ENCODE assay signal across 19 mouse cellular contexts in the genomic region with DNA sequence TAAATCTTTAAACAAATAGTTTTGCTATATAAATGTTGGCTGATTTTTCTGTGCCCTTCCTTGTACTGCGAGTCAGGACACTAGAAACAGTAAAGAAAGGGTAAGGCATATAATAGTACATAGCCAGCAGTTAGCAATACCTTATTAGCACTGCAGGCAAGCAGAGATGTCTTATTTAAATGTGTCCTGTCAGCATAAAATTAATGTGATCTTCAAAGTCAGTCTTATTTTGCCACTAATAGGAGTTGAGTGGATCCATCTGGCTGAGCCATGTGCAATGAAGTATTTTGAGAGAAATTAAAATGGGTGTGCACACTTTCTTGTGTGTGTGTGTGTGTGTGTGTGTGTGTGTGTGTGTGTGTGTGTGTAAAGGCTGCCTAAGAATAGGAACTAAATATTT.
DNase-seq lines count a peak whose midpoint lies in the region; ATAC-seq and TF ChIP-seq lines count a peak whose summit lies in the region.
"Had no signal": no experiment of that assay in that cellular context is flagged by ENCODE, and none has a peak within 500 bp of the region (broad histone marks: within the 10 kb centered on the region; RNA-seq: fewer than 3 reads in every experiment).

No protein-coding gene starts in this region.

- H3K27ac ChIP-seq in forebrain, embryonic 16.5 days (ENCODE audit: low read length): no peak overlapping the region
- no peak overlapping the region for H3K27ac ChIP-seq in forebrain, embryonic 15.5 days (replicated peaks)
- H3K27ac ChIP-seq in kidney, embryonic 15.5 days: no peak overlapping the region
- H3K27ac ChIP-seq: heart, embryonic 15.5 days; hindbrain, embryonic 14.5 days; limb, embryonic 13.5 days; liver, embryonic 12.5 days had no signal

- H3K9me3 ChIP-seq in forebrain, embryonic 16.5 days (ENCODE audit: control insufficient read depth, low read length): no peaks in the 10 kb centered on the region
- H3K9me3 ChIP-seq in forebrain, embryonic 15.5 days: no peaks in the 10 kb centered on the region
- H3K9me3 ChIP-seq in kidney, embryonic 15.5 days (replicated peaks): no peaks in the 10 kb centered on the region
- H3K9me3 ChIP-seq: heart, embryonic 15.5 days; limb, embryonic 13.5 days; liver, embryonic 12.5 days had no signal

- H3K36me3 ChIP-seq in forebrain, embryonic 16.5 days (ENCODE audit: control insufficient read depth, insufficient read depth): no peaks in the 10 kb centered on the region
- H3K36me3 ChIP-seq in forebrain, embryonic 15.5 days: no peaks in the 10 kb centered on the region
- no peaks in the 10 kb centered on the region for H3K36me3 ChIP-seq in kidney, embryonic 15.5 days
- H3K36me3 ChIP-seq: heart, embryonic 15.5 days; limb, embryonic 13.5 days; liver, embryonic 12.5 days had no signal

- peak; percentile 54; the same call in 1 of the 2 replicates for ATAC-seq in forebrain, embryonic 16.5 days
- ATAC-seq in forebrain, embryonic 15.5 days (replicated peaks): no peak
- no peak for ATAC-seq in kidney, embryonic 15.5 days (replicated peaks; ENCODE audit: low FRiP score)
- ATAC-seq: activated CD4-positive, CD25-positive, alpha-beta regulatory T cell, adult 4 months; liver, embryonic 12.5 days had no signal

- no peak overlapping the region for H3K4me3 ChIP-seq in forebrain, embryonic 16.5 days (replicated peaks; ENCODE audit: low read length)
- H3K4me3 ChIP-seq in forebrain, embryonic 15.5 days: no peak overlapping the region
- H3K4me3 ChIP-seq in kidney, embryonic 15.5 days (replicated peaks): no peak overlapping the region
- H3K4me3 ChIP-seq: heart, embryonic 15.5 days; limb, embryonic 13.5 days; liver, embryonic 12.5 days had no signal

- no peak for TF ChIP-seq CTCF in brain, embryonic 14.5 days (IDR thresholded peaks at IDR 0.05; ENCODE audit: borderline replicate concordance, extremely low read depth, insufficient read depth, insufficient read length)

- peak; percentile 1 for DNase-seq in kidney, postnatal 4 days
- peak; percentile 60 for DNase-seq in brain, embryonic 14.5 days (ENCODE audit: low read depth)
- DNase-seq in retina, postnatal 1 day: peak; percentile 18
- no peak for DNase-seq in adrenal gland, adult 18-20 months (ENCODE audit: low spot score in 2 of 2)
- DNase-seq: adrenal gland, postnatal 10 days; cerebellum, adult 2 months; cerebellum, postnatal 25 days; heart, postnatal 36 days; kidney, postnatal 25 days; lung, adult 18-20 months; lung, postnatal 14 days had no signal

- no peak for TF ChIP-seq POLR2A in brain, embryonic 14.5 days (IDR thresholded peaks at IDR 0.05; ENCODE audit: borderline replicate concordance, extremely low read depth, insufficient read depth, insufficient read length, poor library complexity, severe bottlenecking)

- no peaks in the 10 kb centered on the region for H3K4me1 ChIP-seq in forebrain, embryonic 16.5 days (replicated peaks; ENCODE audit: control insufficient read depth, insufficient read depth, low read length)
- H3K4me1 ChIP-seq in forebrain, embryonic 15.5 days: no peaks in the 10 kb centered on the region
- H3K4me1 ChIP-seq in kidney, embryonic 15.5 days: no peaks in the 10 kb centered on the region
- H3K4me1 ChIP-seq: heart, embryonic 15.5 days; limb, embryonic 13.5 days; liver, embryonic 12.5 days had no signal

- no peak overlapping the region for H3K9ac ChIP-seq in forebrain, embryonic 16.5 days (replicated peaks; ENCODE audit: low read depth, low read length)
- no peak overlapping the region for H3K9ac ChIP-seq in forebrain, embryonic 15.5 days (replicated peaks)
- H3K9ac ChIP-seq in kidney, embryonic 15.5 days: no peak overlapping the region
- H3K9ac ChIP-seq: heart, embryonic 15.5 days; hindbrain, embryonic 14.5 days; limb, embryonic 13.5 days; liver, embryonic 12.5 days had no signal

- no peaks in the 10 kb centered on the region for H3K27me3 ChIP-seq in forebrain, embryonic 16.5 days (replicated peaks; ENCODE audit: control insufficient read depth, insufficient read depth, low read length)
- no peaks in the 10 kb centered on the region for H3K27me3 ChIP-seq in forebrain, embryonic 15.5 days
- no peaks in the 10 kb centered on the region for H3K27me3 ChIP-seq in kidney, embryonic 15.5 days
- H3K27me3 ChIP-seq: heart, embryonic 15.5 days; limb, embryonic 13.5 days; liver, embryonic 12.5 days had no signal

- WGBS in forebrain, embryonic 16.5 days: 55% methylated on average over 1 of the region's 1 CpGs
- WGBS in forebrain, embryonic 15.5 days: 64% methylated on average over 1 of the region's 1 CpGs
- WGBS in kidney, embryonic 15.5 days: 42% methylated on average over 1 of the region's 1 CpGs

- H3K4me2 ChIP-seq in forebrain, embryonic 16.5 days (ENCODE audit: low read length): no peak overlapping the region
- no peak overlapping the region for H3K4me2 ChIP-seq in forebrain, embryonic 15.5 days (replicated peaks)
- no peak overlapping the region for H3K4me2 ChIP-seq in kidney, embryonic 15.5 days
- H3K4me2 ChIP-seq: heart, embryonic 15.5 days; hindbrain, embryonic 14.5 days; limb, embryonic 13.5 days; liver, embryonic 12.5 days had no signal

Comparison
In these comparisons a context has a peak if more than half of its experiments do, and no peak if none do; other contexts are left out.
1. DNase-seq: peak in kidney, postnatal 4 days (2 of 2), brain, embryonic 14.5 days (single experiment) and retina, postnatal 1 day (single experiment); none in adrenal gland, adult 18-20 months (0 of 2).